Mouse (Mus musculus): ENCODE measurements at regions not wholly inside any gene's neighbourhood (a gene's known extent, or its start where the extent isn't known, plus 50 kb on each side); places are given as distances from the start of the nearest gene placed in this dataset.

GRCm38 (mm10) chr10:125735744-125736494 is 230.0 kb upstream of the Lrig3 start:
- peaks cover 3% of the 10 kb centered on the region; the same call in 1 of the 2 replicates for H3K4me1 ChIP-seq
- no peaks in the 10 kb centered on the region for H3K27me3 ChIP-seq
- WGBS: 60% methylated on average over 4 of the region's 4 CpGs
- no peaks in the 10 kb centered on the region for H3K9me3 ChIP-seq
- H3K4me3 ChIP-seq: no peak overlapping the region
- H3K4me2 ChIP-seq: no peak overlapping the region
- ATAC-seq (ENCODE audit: insufficient number of reproducible peaks, low FRiP score, low TSS enrichment, low read depth): no peak
- H3K9ac ChIP-seq: no peak overlapping the region
- no peaks in the 10 kb centered on the region for H3K36me3 ChIP-seq
- no peak overlapping the region for H3K27ac ChIP-seq

- no peak overlapping the region for H3K27ac ChIP-seq
- ATAC-seq (ENCODE audit: insufficient number of reproducible peaks, low FRiP score, low TSS enrichment, low read depth): no peak
- WGBS: 35% methylated on average over 6 of the region's 6 CpGs
- H3K27me3 ChIP-seq: no peaks in the 10 kb centered on the region
- no peaks in the 10 kb centered on the region for H3K9me3 ChIP-seq
- no peak overlapping the region for H3K4me2 ChIP-seq
- H3K4me1 ChIP-seq: peaks cover 12% of the 10 kb centered on the region
- H3K4me3 ChIP-seq: no peak overlapping the region
- H3K36me3 ChIP-seq: no peaks in the 10 kb centered on the region
- no peak overlapping the region for H3K9ac ChIP-seq
Measured at GRCm38 (mm10) chr10:125743181-125743580, 222.8 kb upstream of the Lrig3 start.

GRCm38 (mm10) chr10:125749031-125749585 is 216.9 kb upstream of the Lrig3 start:
- WGBS: 68% methylated on average over 6 of the region's 6 CpGs
- H3K27ac ChIP-seq: no peak overlapping the region
- H3K9ac ChIP-seq: no peak overlapping the region
- H3K4me1 ChIP-seq: peaks cover 4% of the 10 kb centered on the region
- H3K4me3 ChIP-seq: no peak overlapping the region
- no peaks in the 10 kb centered on the region for H3K36me3 ChIP-seq
- no peak for ATAC-seq (ENCODE audit: insufficient number of reproducible peaks, low FRiP score, low TSS enrichment, low read depth)
- no peaks in the 10 kb centered on the region for H3K9me3 ChIP-seq
- no peak overlapping the region for H3K4me2 ChIP-seq
- no peaks in the 10 kb centered on the region for H3K27me3 ChIP-seq

- Histone ChIP-seq H3K27ac (no peak overlapping the region), H3K4me1 (no peaks in the 10 kb centered on the region), H3K36me3 (no peaks in the 10 kb centered on the region), H3K4me3 (no peak overlapping the region), H3K9ac (no peak overlapping the region), H3K4me2 (no peak overlapping the region), H3K9me3 (no peaks in the 10 kb centered on the region), H3K27me3 (no peaks in the 10 kb centered on the region)
- WGBS: 33% methylated on average over 10 of the region's 10 CpGs
- peak; percentile 79 for ATAC-seq (ENCODE audit: insufficient number of reproducible peaks, low FRiP score, low TSS enrichment, low read depth)
Measured at GRCm38 (mm10) chr10:125752506-125753218, 213.3 kb upstream of the Lrig3 start.

GRCm38 (mm10) chr10:125759171-125759570 is 206.8 kb upstream of the Lrig3 start:
- Histone ChIP-seq H3K4me2 (no peak overlapping the region), H3K9me3 (no peaks in the 10 kb centered on the region), H3K4me3 (no peak overlapping the region), H3K27ac (no peak overlapping the region), H3K36me3 (no peaks in the 10 kb centered on the region), H3K4me1 (no peaks in the 10 kb centered on the region), H3K27me3 (no peaks in the 10 kb centered on the region), H3K9ac (no peak overlapping the region)
- WGBS: 92% methylated on average over 3 of the region's 3 CpGs
- ATAC-seq (ENCODE audit: insufficient number of reproducible peaks, low FRiP score, low TSS enrichment, low read depth): no peak

- Histone ChIP-seq H3K4me2 (no peak overlapping the region), H3K4me1 (0 out of 2 replicates have a peak, but pooled peaks cover 2% of the 10 kb centered on the region), H3K27me3 (no peaks in the 10 kb centered on the region), H3K9ac (no peak overlapping the region), H3K4me3 (no peak overlapping the region), H3K9me3 (no peaks in the 10 kb centered on the region), H3K36me3 (no peaks in the 10 kb centered on the region), H3K27ac (no peak overlapping the region)
- 67% methylated on average over 16 of the region's 16 CpGs for WGBS
- ATAC-seq (ENCODE audit: insufficient number of reproducible peaks, low FRiP score, low TSS enrichment, low read depth): no peak
Measured at GRCm38 (mm10) chr10:125762367-125763068, 203.4 kb upstream of the Lrig3 start.

- Histone ChIP-seq H3K27ac (no peak overlapping the region), H3K9me3 (no peaks in the 10 kb centered on the region), H3K36me3 (no peaks in the 10 kb centered on the region), H3K9ac (no peak overlapping the region), H3K4me3 (no peak overlapping the region), H3K27me3 (no peaks in the 10 kb centered on the region), H3K4me1 (0 out of 2 replicates have a peak, but pooled peaks cover 2% of the 10 kb centered on the region), H3K4me2 (no peak overlapping the region)
- ATAC-seq (ENCODE audit: insufficient number of reproducible peaks, low FRiP score, low TSS enrichment, low read depth): no peak
- 56% methylated on average over 10 of the region's 10 CpGs for WGBS
Measured at GRCm38 (mm10) chr10:125764402-125765102, 201.4 kb upstream of the Lrig3 start.

GRCm38 (mm10) chr10:125765103-125765820 is 200.7 kb upstream of the Lrig3 start:
- no peak for ATAC-seq (ENCODE audit: insufficient number of reproducible peaks, low FRiP score, low TSS enrichment, low read depth)
- 65% methylated on average over 10 of the region's 10 CpGs for WGBS
- 0 out of 2 replicates have a peak, but pooled peaks cover 2% of the 10 kb centered on the region for H3K4me1 ChIP-seq
- no peak overlapping the region for H3K4me2 ChIP-seq
- H3K27me3 ChIP-seq: no peaks in the 10 kb centered on the region
- no peak overlapping the region for H3K9ac ChIP-seq
- no peak overlapping the region for H3K27ac ChIP-seq
- no peak overlapping the region for H3K4me3 ChIP-seq
- H3K9me3 ChIP-seq: no peaks in the 10 kb centered on the region
- H3K36me3 ChIP-seq: no peaks in the 10 kb centered on the region

GRCm38 (mm10) chr10:125768281-125768680 is 197.7 kb upstream of the Lrig3 start:
- WGBS: 54% methylated on average over 3 of the region's 3 CpGs
- H3K4me2 ChIP-seq: no peak overlapping the region

GRCm38 (mm10) chr10:125773541-125773940 is 192.4 kb upstream of the Lrig3 start:
- Histone ChIP-seq H3K4me1 (no peaks in the 10 kb centered on the region), H3K4me2 (no peak overlapping the region), H3K9ac (no peak overlapping the region), H3K27me3 (no peaks in the 10 kb centered on the region), H3K4me3 (no peak overlapping the region), H3K36me3 (no peaks in the 10 kb centered on the region), H3K9me3 (no peaks in the 10 kb centered on the region), H3K27ac (no peak overlapping the region)
- WGBS: 19% methylated on average over 7 of the region's 7 CpGs
- no peak for ATAC-seq (ENCODE audit: insufficient number of reproducible peaks, low FRiP score, low TSS enrichment, low read depth)

More at GRCm38 (mm10) chr10:125768281-125768680, 197.7 kb upstream of the Lrig3 start:
- no peaks in the 10 kb centered on the region for H3K36me3 ChIP-seq
- 0 out of 2 replicates have a peak, but pooled peaks cover 2% of the 10 kb centered on the region for H3K4me1 ChIP-seq
- no peak for ATAC-seq (ENCODE audit: insufficient number of reproducible peaks, low FRiP score, low TSS enrichment, low read depth)
- no peak overlapping the region for H3K4me3 ChIP-seq
- no peaks in the 10 kb centered on the region for H3K9me3 ChIP-seq
- no peaks in the 10 kb centered on the region for H3K27me3 ChIP-seq
- no peak overlapping the region for H3K27ac ChIP-seq
- no peak overlapping the region for H3K9ac ChIP-seq

- no peaks in the 10 kb centered on the region for H3K9me3 ChIP-seq
- no peaks in the 10 kb centered on the region for H3K27me3 ChIP-seq
- peaks cover 25% of the 10 kb centered on the region for H3K4me1 ChIP-seq
- 39% methylated on average over 6 of the region's 6 CpGs for WGBS
- no peaks in the 10 kb centered on the region for H3K36me3 ChIP-seq
- no peak overlapping the region for H3K27ac ChIP-seq
- no peak overlapping the region for H3K9ac ChIP-seq
- no peak for ATAC-seq (ENCODE audit: insufficient number of reproducible peaks, low FRiP score, low TSS enrichment, low read depth)
- no peak overlapping the region for H3K4me3 ChIP-seq
- no peak overlapping the region for H3K4me2 ChIP-seq
Measured at GRCm38 (mm10) chr10:125782486-125782885, 183.5 kb upstream of the Lrig3 start.

All from limb, embryonic 15.5 days (tissue).